Mouse (Mus musculus): ENCODE measurements at regions not wholly inside any gene's neighbourhood (a gene's known extent, or its start where the extent isn't known, plus 50 kb on each side); places are given as distances from the start of the nearest gene placed in this dataset.

GRCm38 (mm10) chr16:76082465-76082864, 60.4 kb upstream of the Samsn1 start:
- TF ChIP-seq CTCF (IDR thresholded peaks at IDR 0.05; ENCODE audit: low read depth, low read length) (no peak), POLR2A (IDR thresholded peaks at IDR 0.05; ENCODE audit: insufficient read depth, low read length) (no peak), EP300 (IDR thresholded peaks at IDR 0.05; ENCODE audit: insufficient read depth, low read depth, low read length) (no peak)

Measured in ES-Bruce4 (cell line).